Mouse (Mus musculus): ENCODE measurements around the gene Slc25a29. TPM values are rescaled to one million over a fixed set of nuclear protein-coding genes. Genes with fewer than 3 reads are reported as not detected.

Slc25a29 gene
- total and polyA plus RNA-seq, 3 experiments, result 0.44 to 0.74 TPM; not detected in 1

- no peak for DNase-seq (ENCODE audit: low spot score)
- Histone ChIP-seq H3K27me3 (ENCODE audit: insufficient read depth, low read length) (no peaks in the 10 kb centered on the region), H3K4me3 (ENCODE audit: low read depth, low read length) (no peak overlapping the region), H3K9me3 (replicated peaks) (no peaks in the 10 kb centered on the region; the same call in 1 of the 2 replicates), H3K4me1 (ENCODE audit: insufficient read depth, low read depth, low read length) (peaks cover 85% of the 10 kb centered on the region), H3K36me3 (replicated peaks) (peaks cover 80% of the 10 kb centered on the region)
- ATAC-seq (ENCODE audit: extremely low read depth, insufficient number of reproducible peaks, low FRiP score, poor library complexity, severe bottlenecking), result no peak
- no peak for TF ChIP-seq CTCF (IDR thresholded peaks at IDR 0.05; ENCODE audit: low read depth, low read length)
Observed at GRCm38 (mm10) chr12:108801613-108802012, 34.1 kb downstream of the Slc25a29 start.

GRCm38 (mm10) chr12:108794979-108795537, 40.6 kb downstream of the Slc25a29 start:
- ATAC-seq (ENCODE audit: extremely low read depth, insufficient number of reproducible peaks, low FRiP score, poor library complexity, severe bottlenecking) (peak; percentile 31), DNase-seq (ENCODE audit: low spot score) (peak; percentile 52)
- H3K4me1 ChIP-seq (ENCODE audit: insufficient read depth, low read depth, low read length), result peaks cover 52% of the 10 kb centered on the region

GRCm38 (mm10) chr12:108794078-108794711, 41.5 kb downstream of the Slc25a29 start:
- Histone ChIP-seq H3K4me1 (ENCODE audit: insufficient read depth, low read depth, low read length) (peaks cover 54% of the 10 kb centered on the region), H3K36me3 (replicated peaks) (peaks cover 44% of the 10 kb centered on the region), H3K4me3 (ENCODE audit: low read depth, low read length) (peak overlapping the region; percentile 100), H3K9me3 (replicated peaks) (no peaks in the 10 kb centered on the region; the same call in 1 of the 2 replicates), H3K27me3 (ENCODE audit: insufficient read depth, low read length) (no peaks in the 10 kb centered on the region)
- TF ChIP-seq POLR2AphosphoS5 (IDR thresholded peaks at IDR 0.05; ENCODE audit: insufficient replicate concordance, low read depth, low read length) (0 out of 2 replicates have a peak, but pooled peaks have one; percentile 41), TAL1 (conservative IDR thresholded peaks at IDR 0.05; ENCODE audit: low read depth, low read length) (no peak), GATA2 (IDR thresholded peaks at IDR 0.05; ENCODE audit: borderline replicate concordance, low read depth, low read length) (no peak)
- peak; percentile 16 for ATAC-seq (ENCODE audit: extremely low read depth, insufficient number of reproducible peaks, low FRiP score, poor library complexity, severe bottlenecking)
- DNase-seq (ENCODE audit: low spot score), result peak; percentile 79

More at GRCm38 (mm10) chr12:108794979-108795537, 40.6 kb downstream of the Slc25a29 start:
- no peaks in the 10 kb centered on the region; the same call in 1 of the 2 replicates for H3K9me3 ChIP-seq (replicated peaks)
- TF ChIP-seq GATA2 (IDR thresholded peaks at IDR 0.05; ENCODE audit: borderline replicate concordance, low read depth, low read length) (no peak), POLR2AphosphoS5 (IDR thresholded peaks at IDR 0.05; ENCODE audit: insufficient replicate concordance, low read depth, low read length) (no peak), GATA1 (IDR thresholded peaks at IDR 0.05; ENCODE audit: borderline replicate concordance, low read length) (no peak), CTCF (IDR thresholded peaks at IDR 0.05; ENCODE audit: low read depth, low read length) (no peak), TAL1 (conservative IDR thresholded peaks at IDR 0.05; ENCODE audit: low read depth, low read length) (no peak)
- peaks cover 48% of the 10 kb centered on the region for H3K36me3 ChIP-seq (replicated peaks)
- peak overlapping the region; percentile 100 for H3K4me3 ChIP-seq (ENCODE audit: low read depth, low read length)
- H3K27me3 ChIP-seq (ENCODE audit: insufficient read depth, low read length), result no peaks in the 10 kb centered on the region

- no peak for DNase-seq (ENCODE audit: low spot score)
- Histone ChIP-seq H3K36me3 (replicated peaks) (peaks cover 41% of the 10 kb centered on the region), H3K4me3 (ENCODE audit: low read depth, low read length) (peak overlapping the region; percentile 100), H3K4me1 (ENCODE audit: insufficient read depth, low read depth, low read length) (peaks cover 54% of the 10 kb centered on the region), H3K27me3 (ENCODE audit: insufficient read depth, low read length) (no peaks in the 10 kb centered on the region), H3K9me3 (replicated peaks) (no peaks in the 10 kb centered on the region; the same call in 1 of the 2 replicates)
- no peak for ATAC-seq (ENCODE audit: extremely low read depth, insufficient number of reproducible peaks, low FRiP score, poor library complexity, severe bottlenecking)
- TF ChIP-seq POLR2AphosphoS5 (IDR thresholded peaks at IDR 0.05; ENCODE audit: insufficient replicate concordance, low read depth, low read length) (no peak), GATA2 (IDR thresholded peaks at IDR 0.05; ENCODE audit: borderline replicate concordance, low read depth, low read length) (no peak), TAL1 (conservative IDR thresholded peaks at IDR 0.05; ENCODE audit: low read depth, low read length) (no peak), GATA1 (IDR thresholded peaks at IDR 0.05; ENCODE audit: borderline replicate concordance, low read length) (no peak), CTCF (IDR thresholded peaks at IDR 0.05; ENCODE audit: low read depth, low read length) (no peak)
Observed at GRCm38 (mm10) chr12:108793453-108793941, 42.2 kb downstream of the Slc25a29 start.

GRCm38 (mm10) chr12:108792546-108793452, 42.9 kb downstream of the Slc25a29 start, which contains the start of gene Yy1:
Gene Yy1, plus strand, starts transcription at chr12:108792973.
- no peak for TF ChIP-seq TAL1 (conservative IDR thresholded peaks at IDR 0.05; ENCODE audit: low read depth, low read length)
- no peak for TF ChIP-seq CTCF (IDR thresholded peaks at IDR 0.05; ENCODE audit: low read depth, low read length)
- TF ChIP-seq POLR2AphosphoS5 (IDR thresholded peaks at IDR 0.05; ENCODE audit: insufficient replicate concordance, low read depth, low read length), result no peak
- no peak for TF ChIP-seq GATA1 (IDR thresholded peaks at IDR 0.05; ENCODE audit: borderline replicate concordance, low read length)
- no peak for TF ChIP-seq GATA2 (IDR thresholded peaks at IDR 0.05; ENCODE audit: borderline replicate concordance, low read depth, low read length)
- peaks cover 45% of the 10 kb centered on the region for H3K36me3 ChIP-seq (replicated peaks)
- peak within 1 kb of the TSS; percentile 100 for H3K4me3 ChIP-seq (ENCODE audit: low read depth, low read length)
- DNase-seq (ENCODE audit: low spot score), result peak; percentile 100
- peak; percentile 74 for ATAC-seq (ENCODE audit: extremely low read depth, insufficient number of reproducible peaks, low FRiP score, poor library complexity, severe bottlenecking)
- H3K9me3 ChIP-seq (replicated peaks), result no peaks in the 10 kb centered on the region; the same call in 1 of the 2 replicates
- H3K27me3 ChIP-seq (ENCODE audit: insufficient read depth, low read length), result no peaks in the 10 kb centered on the region
- peaks cover 54% of the 10 kb centered on the region for H3K4me1 ChIP-seq (ENCODE audit: insufficient read depth, low read depth, low read length)

GRCm38 (mm10) chr12:108792152-108792545, 43.5 kb downstream of the Slc25a29 start:
- TF ChIP-seq GATA2 (IDR thresholded peaks at IDR 0.05; ENCODE audit: borderline replicate concordance, low read depth, low read length) (no peak), CTCF (IDR thresholded peaks at IDR 0.05; ENCODE audit: low read depth, low read length) (no peak), POLR2AphosphoS5 (IDR thresholded peaks at IDR 0.05; ENCODE audit: insufficient replicate concordance, low read depth, low read length) (no peak), GATA1 (IDR thresholded peaks at IDR 0.05; ENCODE audit: borderline replicate concordance, low read length) (no peak), TAL1 (conservative IDR thresholded peaks at IDR 0.05; ENCODE audit: low read depth, low read length) (no peak)
- DNase-seq (ENCODE audit: low spot score) (peak; percentile 59), ATAC-seq (ENCODE audit: extremely low read depth, insufficient number of reproducible peaks, low FRiP score, poor library complexity, severe bottlenecking) (peak; percentile 28; the same call in 1 of the 2 replicates)
- Histone ChIP-seq H3K9me3 (replicated peaks) (no peaks in the 10 kb centered on the region; the same call in 1 of the 2 replicates), H3K36me3 (replicated peaks) (peaks cover 48% of the 10 kb centered on the region), H3K4me1 (ENCODE audit: insufficient read depth, low read depth, low read length) (peaks cover 49% of the 10 kb centered on the region), H3K4me3 (ENCODE audit: low read depth, low read length) (peak overlapping the region; percentile 100), H3K27me3 (ENCODE audit: insufficient read depth, low read length) (no peaks in the 10 kb centered on the region)

Measured in G1E (cell line).